Mouse (Mus musculus) hindbrain, embryonic 14.5 days (tissue): ENCODE data around the gene Gtf2a1l. TPM values are rescaled to one million over a fixed set of nuclear protein-coding genes. Genes with fewer than 3 reads are reported as not detected.
A peak's percentile ranks its signal among the peaks of the same experiment; 100 is the strongest.

ENCODE experiments used
- ATAC-seq: fragments of 200-750 bp; cut with Nextera tagmentation; 2 replicates; pipeline ENCODE4 v1.8.0; 2017; ENCODE audit warnings: moderate number of reproducible peaks, mild to moderate bottlenecking, moderate TSS enrichment, moderate library complexity; ENCODE audit not compliant: low FRiP score
- DNase-seq: peaks from one replicate; pipeline ENCODE4 v3.0.0-alpha.2; 2015; ENCODE audit warnings: low spot score
- H3K27ac ChIP-seq: fragments of 300-500 bp; sonication (generic); 2 replicates; pipeline ENCODE4 v1.5.1; 2014; ENCODE audit warnings: mild to moderate bottlenecking, moderate library complexity
- H3K27me3 ChIP-seq: fragments of 300-500 bp; sonication (generic); 2 replicates; pipeline ENCODE4 v1.6.1; 2014; ENCODE audit warnings: mild to moderate bottlenecking, low read length, mixed read lengths; ENCODE audit not compliant: control insufficient read depth, insufficient read depth
- H3K36me3 ChIP-seq: fragments of 300-500 bp; sonication (generic); replicated peaks from 2 replicates; pipeline ENCODE4 v1.6.1; 2014; ENCODE audit not compliant: control insufficient read depth, insufficient read depth
- H3K4me1 ChIP-seq: fragments of 300-500 bp; sonication (generic); replicated peaks from 2 replicates; pipeline ENCODE4 v1.6.1; 2014; ENCODE audit warnings: antibody characterized with exemption, low read length, mixed read lengths; ENCODE audit not compliant: control insufficient read depth, insufficient read depth
- H3K4me2 ChIP-seq: fragments of 300-500 bp; sonication (generic); replicated peaks from 2 replicates; pipeline ENCODE4 v1.6.1; 2014; ENCODE audit warnings: mild to moderate bottlenecking, moderate library complexity
- H3K4me3 ChIP-seq: fragments of 300-500 bp; sonication (generic); replicated peaks from 2 replicates; pipeline ENCODE4 v1.5.1; 2014; ENCODE audit warnings: mild to moderate bottlenecking, low read length
- H3K9ac ChIP-seq: fragments of 300-500 bp; sonication (generic); 2 replicates; pipeline ENCODE4 v1.6.1; 2014
- H3K9me3 ChIP-seq: fragments of 300-500 bp; sonication (generic); 2 replicates; pipeline ENCODE4 v1.6.1; 2016; ENCODE audit warnings: low read length; ENCODE audit not compliant: control insufficient read depth
- WGBS: fragments of 180-500 bp; shearing (Covaris S2); extraction: QIAGEN DNeasy Blood & Tissue Kit; methylation state at CpG from one replicate; pipeline ENCODE4 v1.1.7; 2014; 5-methylcytosine and 5-hydroxymethylcytosine counted together
- polyA plus RNA-seq: library from polyadenylated mRNA; unstranded; fragments of >200 nt; fragmentation: Nextera tagmentation; extraction: Ambion mirVana; gene quantifications from 2 replicates; pipeline ENCODE4 v1.2.1, GENCODE M21; 2014

The Gtf2a1l gene
- polyA plus RNA-seq, 1 experiment from 2014 or later, result 0.27 TPM

DNA sequence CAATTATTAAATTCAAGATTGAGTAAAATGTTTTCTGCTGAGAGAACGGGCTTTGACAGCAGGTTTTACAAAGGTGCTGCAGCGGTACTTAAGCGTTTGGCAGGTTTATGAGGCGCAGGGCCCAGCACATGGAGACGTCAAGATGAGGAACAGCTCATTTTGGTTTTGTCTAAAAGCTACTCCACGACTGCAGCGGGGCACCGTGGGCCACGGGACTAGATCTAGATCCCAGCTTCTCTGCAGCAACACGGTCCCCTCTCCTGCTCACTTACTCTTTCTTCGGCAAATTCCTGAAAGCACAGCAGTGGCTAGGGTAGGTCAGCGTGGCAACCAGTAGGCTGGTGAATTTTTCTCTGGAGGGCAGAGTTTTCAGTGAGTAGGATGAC lies 85.0 kb downstream of the Gtf2a1l start:
- Histone ChIP-seq H3K27ac (peak overlapping the region; percentile 39; the same call in 1 of the 2 replicates), H3K9ac (no peak overlapping the region)

GRCm38 (mm10) chr17:88755776-88756175 lies 87.3 kb downstream of the Gtf2a1l start:
- no peaks in the 10 kb centered on the region for H3K9me3 ChIP-seq
- H3K27ac ChIP-seq, result no peak overlapping the region
- DNase-seq, result no peak
- H3K4me1 ChIP-seq, result peaks cover 30% of the 10 kb centered on the region
- WGBS, result 72% methylated on average over 6 of the region's 6 CpGs
- H3K9ac ChIP-seq, result no peak overlapping the region
- H3K4me3 ChIP-seq, result no peak overlapping the region
- no peak for ATAC-seq
- H3K4me2 ChIP-seq, result no peak overlapping the region
- H3K36me3 ChIP-seq, result no peaks in the 10 kb centered on the region
- H3K27me3 ChIP-seq, result no peaks in the 10 kb centered on the region

More for the DNA sequence above, 85.0 kb downstream of the Gtf2a1l start:
- ATAC-seq (no peak), DNase-seq (no peak)
- no peaks in the 10 kb centered on the region for H3K9me3 ChIP-seq
- H3K4me1 ChIP-seq, result peaks cover 30% of the 10 kb centered on the region
- H3K4me2 ChIP-seq, result peak overlapping the region; percentile 29
- H3K27me3 ChIP-seq, result no peaks in the 10 kb centered on the region
- H3K4me3 ChIP-seq, result no peak overlapping the region
- H3K36me3 ChIP-seq, result no peaks in the 10 kb centered on the region
- 41% methylated on average over 12 of the region's 12 CpGs for WGBS

GRCm38 (mm10) chr17:88758003-88758437 lies 89.6 kb downstream of the Gtf2a1l start:
- 8% methylated on average over 9 of the region's 9 CpGs for WGBS
- H3K4me2 ChIP-seq, result 0 out of 2 replicates have a peak overlapping the region, but pooled peaks have one; percentile 4
- peak; percentile 65 for ATAC-seq

GRCm38 (mm10) chr17:88763396-88764135 lies 95.1 kb downstream of the Gtf2a1l start:
- no peak overlapping the region for H3K4me2 ChIP-seq
- H3K4me3 ChIP-seq, result no peak overlapping the region
- no peaks in the 10 kb centered on the region for H3K9me3 ChIP-seq
- no peaks in the 10 kb centered on the region for H3K27me3 ChIP-seq
- H3K36me3 ChIP-seq, result no peaks in the 10 kb centered on the region
- ATAC-seq, result peak; percentile 67
- no peak overlapping the region for H3K27ac ChIP-seq
- H3K4me1 ChIP-seq, result no peaks in the 10 kb centered on the region; the same call in 1 of the 2 replicates
- DNase-seq, result no peak
- 16% methylated on average over 5 of the region's 5 CpGs for WGBS
- no peak overlapping the region for H3K9ac ChIP-seq

More at GRCm38 (mm10) chr17:88758003-88758437, 89.6 kb downstream of the Gtf2a1l start:
- no peak overlapping the region for H3K27ac ChIP-seq
- H3K9me3 ChIP-seq, result no peaks in the 10 kb centered on the region
- no peaks in the 10 kb centered on the region for H3K36me3 ChIP-seq
- peak; percentile 63 for DNase-seq
- H3K27me3 ChIP-seq, result no peaks in the 10 kb centered on the region
- H3K9ac ChIP-seq, result no peak overlapping the region
- H3K4me3 ChIP-seq, result no peak overlapping the region
- H3K4me1 ChIP-seq, result peaks cover 22% of the 10 kb centered on the region

DNA sequence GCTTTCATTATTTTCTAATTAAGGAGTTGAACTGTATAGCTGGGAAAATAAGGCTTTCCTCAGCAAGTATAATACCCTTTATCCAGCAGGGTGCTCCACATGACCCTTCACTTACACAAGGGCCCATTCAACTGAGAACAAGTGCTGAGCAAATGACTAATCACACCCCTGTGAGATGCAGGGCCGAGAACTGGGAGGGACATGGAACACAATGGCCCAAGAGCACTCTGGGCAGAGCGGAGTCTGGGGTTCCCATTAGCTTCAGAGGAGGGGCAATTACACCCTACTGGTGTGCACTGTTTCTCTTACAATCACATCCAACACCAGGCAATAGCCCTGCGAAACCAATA lies 95.7 kb downstream of the Gtf2a1l start:
- Histone ChIP-seq H3K27ac (0 out of 2 replicates have a peak overlapping the region, but pooled peaks have one; percentile 14), H3K4me1 (no peaks in the 10 kb centered on the region; the same call in 1 of the 2 replicates), H3K9ac (no peak overlapping the region), H3K4me3 (no peak overlapping the region), H3K36me3 (no peaks in the 10 kb centered on the region), H3K4me2 (no peak overlapping the region), H3K9me3 (no peaks in the 10 kb centered on the region), H3K27me3 (no peaks in the 10 kb centered on the region)
- peak; percentile 89 for ATAC-seq
- DNase-seq, result peak; percentile 42
- WGBS, result 16% methylated on average over 3 of the region's 3 CpGs

Other genes starting within 250 kb of the Gtf2a1l start
- 6.9 and 7.0 TPM in 2 replicates for gene Foxn2, start 227.9 kb upstream of the Gtf2a1l start, polyA plus RNA-seq
- gene Ppp1r21, start 138.5 kb upstream of the Gtf2a1l start, polyA plus RNA-seq, result 47.8 and 48.6 TPM in 2 replicates
- gene Ston1, start 71.0 kb upstream of the Gtf2a1l start, polyA plus RNA-seq, result 2.3 and 3.4 TPM in 2 replicates
- gene Lhcgr, start 123.3 kb downstream of the Gtf2a1l start, polyA plus RNA-seq, result 3.3 and 4.1 TPM in 2 replicates